Mouse (Mus musculus) kidney, adult 8-10 months (tissue): ENCODE results near the gene Nrsn2.
A peak's percentile ranks its signal among the peaks of the same experiment; 100 is the strongest.

ENCODE experiments used
- DNase-seq, 2 experiments: peaks; one replicate each; pipeline ENCODE4 v3.0.0; 2022

Nrsn2 gene

GRCm38 (mm10) chr2:152376345-152376741, at the start of gene Nrsn2:
TSS of gene Nrsn2 (minus strand) at chr2:152376638.
- no peak for DNase-seq

GRCm38 (mm10) chr2:152415786-152416185, 39.3 kb upstream of the Nrsn2 start:
- no peak for DNase-seq

- DNase-seq = no peak
Observed at GRCm38 (mm10) chr2:152415287-152415686, 38.8 kb upstream of the Nrsn2 start, which contains the start of gene 6820408C15Rik. TSS of gene 6820408C15Rik (plus strand) at chr2:152415587.

GRCm38 (mm10) chr2:152414591-152415165, 38.2 kb upstream of the Nrsn2 start, which contains the start of gene Zcchc3:
TSS of gene Zcchc3 (minus strand) at chr2:152415027.
- DNase-seq = peak; percentile 83 to 85

- peak in 1 of 2 experiments; percentile 38 for DNase-seq
Observed at GRCm38 (mm10) chr2:152413765-152414584, 37.5 kb upstream of the Nrsn2 start.

- DNase-seq = peak in 1 of 2 experiments; percentile 41
Observed at GRCm38 (mm10) chr2:152413158-152413764, 36.8 kb upstream of the Nrsn2 start.

GRCm38 (mm10) chr2:152412526-152413157, 36.2 kb upstream of the Nrsn2 start:
- DNase-seq = no peak

- no peak for DNase-seq
Observed at GRCm38 (mm10) chr2:152411471-152411870, 35.0 kb upstream of the Nrsn2 start.

GRCm38 (mm10) chr2:152410971-152411371, 34.5 kb upstream of the Nrsn2 start:
- peak; percentile 62 to 68 for DNase-seq

GRCm38 (mm10) chr2:152409781-152410180, 33.3 kb upstream of the Nrsn2 start:
- DNase-seq = no peak

GRCm38 (mm10) chr2:152406126-152406525, 29.7 kb upstream of the Nrsn2 start:
- peak; percentile 96 to 97 for DNase-seq

- no peak for DNase-seq
Observed at GRCm38 (mm10) chr2:152399122-152399542, 22.7 kb upstream of the Nrsn2 start.

GRCm38 (mm10) chr2:152398691-152399090, 22.3 kb upstream of the Nrsn2 start:
- DNase-seq = peak; percentile 95 to 96

GRCm38 (mm10) chr2:152397680-152398435, 21.4 kb upstream of the Nrsn2 start, which contains the start of gene Sox12:
TSS of gene Sox12 (minus strand) at chr2:152398063.
- peak; percentile 92 to 97 for DNase-seq

GRCm38 (mm10) chr2:152397004-152397589, 20.7 kb upstream of the Nrsn2 start:
- peak; percentile 76 for DNase-seq

- peak; percentile 79 to 86 for DNase-seq
Observed at GRCm38 (mm10) chr2:152396110-152397003, 19.9 kb upstream of the Nrsn2 start.

- no peak for DNase-seq
Observed at GRCm38 (mm10) chr2:152395271-152395920, 19.0 kb upstream of the Nrsn2 start.

GRCm38 (mm10) chr2:152393225-152394017, 17.0 kb upstream of the Nrsn2 start:
- DNase-seq = no peak

- peak; percentile 58 to 63 for DNase-seq
Observed at GRCm38 (mm10) chr2:152392786-152393185, 16.3 kb upstream of the Nrsn2 start.
